Mouse (Mus musculus) frontal cortex, postnatal 10 days (tissue): ENCODE data around the gene A030003K21Rik.
"Not testable (repeated sequence)": the region's sequence is repeated elsewhere in the genome, so short reads cannot be mapped to it uniquely, and the experiment has no call there.

Experiments
- DNase-seq, 2 experiments: peaks; one replicate each; pipeline ENCODE4 v3.0.0; 2022; ENCODE audit warnings: low spot score in 2 of 2, mixed read lengths in 1 of 2

A030003K21Rik gene

GRCm38 (mm10) chr1:82943295-82943694, at the start of gene A030003K21Rik:
TSS of gene A030003K21Rik (minus strand) at chr1:82943388.
- DNase-seq, result not testable (repeated sequence)

GRCm38 (mm10) chr1:82992093-82992492, 48.9 kb upstream of the A030003K21Rik start:
- no peak for DNase-seq

- DNase-seq, result no peak
Measured at GRCm38 (mm10) chr1:82991596-82991995, 48.4 kb upstream of the A030003K21Rik start.

GRCm38 (mm10) chr1:82991062-82991461, 47.9 kb upstream of the A030003K21Rik start:
- no peak for DNase-seq

GRCm38 (mm10) chr1:82987530-82988198, 44.5 kb upstream of the A030003K21Rik start:
- DNase-seq, result no peak

GRCm38 (mm10) chr1:82986738-82987137, 43.5 kb upstream of the A030003K21Rik start:
- no peak for DNase-seq

GRCm38 (mm10) chr1:82977840-82978239, 34.7 kb upstream of the A030003K21Rik start:
- no peak for DNase-seq

GRCm38 (mm10) chr1:82975750-82976149, 32.6 kb upstream of the A030003K21Rik start:
- no peak for DNase-seq

GRCm38 (mm10) chr1:82974342-82974741, 31.2 kb upstream of the A030003K21Rik start:
- DNase-seq, result no peak

- no peak for DNase-seq
Measured at GRCm38 (mm10) chr1:82973901-82974300, 30.7 kb upstream of the A030003K21Rik start.

GRCm38 (mm10) chr1:82973244-82973643, 30.1 kb upstream of the A030003K21Rik start:
- DNase-seq, result no peak

GRCm38 (mm10) chr1:82972046-82972445, 28.9 kb upstream of the A030003K21Rik start:
- DNase-seq, result no peak

GRCm38 (mm10) chr1:82966413-82966812, 23.2 kb upstream of the A030003K21Rik start:
- no peak for DNase-seq

- DNase-seq, result no peak
Measured at GRCm38 (mm10) chr1:82959870-82960385, 16.7 kb upstream of the A030003K21Rik start, which contains the start of gene Gm47955. TSS of gene Gm47955 (plus strand) at chr1:82960286.

GRCm38 (mm10) chr1:82955913-82956312, 12.7 kb upstream of the A030003K21Rik start, which contains the start of gene Gm7544:
TSS of gene Gm7544 (minus strand) at chr1:82956013.
- DNase-seq, result not testable (repeated sequence)

- DNase-seq, result no peak
Measured at GRCm38 (mm10) chr1:82948601-82949000, 5.4 kb upstream of the A030003K21Rik start.

- DNase-seq, result not testable (repeated sequence)
Measured at GRCm38 (mm10) chr1:82946029-82946428, 2.8 kb upstream of the A030003K21Rik start.

- DNase-seq, result not testable (repeated sequence)
Measured at GRCm38 (mm10) chr1:82942505-82942904, 683 bp downstream of the A030003K21Rik start.

GRCm38 (mm10) chr1:82938666-82939065, 4.5 kb downstream of the A030003K21Rik start:
- no peak for DNase-seq

- DNase-seq, result not testable (repeated sequence)
Measured at GRCm38 (mm10) chr1:82931326-82931725, 11.9 kb downstream of the A030003K21Rik start, which contains the start of gene Gm6217. TSS of gene Gm6217 (minus strand) at chr1:82931399.

GRCm38 (mm10) chr1:82930558-82930957, 12.6 kb downstream of the A030003K21Rik start:
- not testable (repeated sequence) for DNase-seq

- DNase-seq, result no peak
Measured at GRCm38 (mm10) chr1:82924650-82925049, 18.5 kb downstream of the A030003K21Rik start, which contains the start of gene A030014E15Rik. TSS of gene A030014E15Rik (plus strand) at chr1:82924917.

- not testable (repeated sequence) for DNase-seq
Measured at GRCm38 (mm10) chr1:82913434-82913833, 29.8 kb downstream of the A030003K21Rik start.
